Mouse (Mus musculus): Measurements from ENCODE around the gene Tmem145.

- no peak for TF ChIP-seq POLR2A (IDR thresholded peaks at IDR 0.05; ENCODE audit: insufficient read depth, low read length)
- TF ChIP-seq CTCF (IDR thresholded peaks at IDR 0.05; ENCODE audit: low read depth, low read length), result peak; percentile 26
Observed at GRCm38 (mm10) chr7:25363151-25363550, 57.2 kb downstream of the Tmem145 start.
